Mouse (Mus musculus) olfactory bulb, adult 2 months (tissue): ENCODE results near the gene Mup21. TPM values are rescaled to one million over a fixed set of nuclear protein-coding genes. Genes with fewer than 3 reads are reported as not detected.
"Not testable (repeated sequence)": the region's sequence is repeated elsewhere in the genome, so short reads cannot be mapped to it uniquely, and the experiment has no call there.

Source experiments
- H3K27ac ChIP-seq: fragments of 200-500 bp; 2 replicates; pipeline ENCODE4 v1.5.1; 2012; ENCODE audit warnings: low read depth, low read length; ENCODE audit not compliant: insufficient read depth
- H3K4me1 ChIP-seq: fragments of 200-500 bp; 2 replicates; pipeline ENCODE4 v1.6.1; 2012; ENCODE audit warnings: low read length; ENCODE audit not compliant: control insufficient read depth, insufficient read depth
- H3K4me3 ChIP-seq: fragments of 200-500 bp; 2 replicates; pipeline ENCODE4 v1.5.1; 2012; ENCODE audit warnings: mild to moderate bottlenecking, low read depth, low read length, moderate library complexity; ENCODE audit not compliant: insufficient read depth
- CTCF ChIP-seq: fragments of 200-500 bp; IDR thresholded peaks from 2 replicates; pipeline ENCODE4 v1.5.1; 2012; ENCODE audit warnings: low read depth, mild to moderate bottlenecking, low read length, moderate library complexity; ENCODE audit not compliant: insufficient read depth
- POLR2A ChIP-seq: fragments of 200-500 bp; IDR thresholded peaks from 2 replicates; pipeline ENCODE4 v1.6.1; 2012; ENCODE audit warnings: mild to moderate bottlenecking, low read depth, low read length, moderate library complexity; ENCODE audit not compliant: insufficient read depth
- WGBS: fragments of 180-500 bp; shearing (Covaris S2); methylation state at CpG from one replicate; pipeline ENCODE4 v1.1.7; 2018; 5-methylcytosine and 5-hydroxymethylcytosine counted together
- polyA plus RNA-seq: library from polyadenylated mRNA; stranded (reverse); fragments of >200 nt; gene quantifications from 2 replicates; pipeline ENCODE4 v1.2.4, GENCODE M21; 2012; ENCODE audit warnings: low replicate concordance; ENCODE audit not compliant: missing spikeins, insufficient read depth, insufficient read length

The Mup21 gene
- polyA plus RNA-seq, result not detected in 2 replicates

DNA sequence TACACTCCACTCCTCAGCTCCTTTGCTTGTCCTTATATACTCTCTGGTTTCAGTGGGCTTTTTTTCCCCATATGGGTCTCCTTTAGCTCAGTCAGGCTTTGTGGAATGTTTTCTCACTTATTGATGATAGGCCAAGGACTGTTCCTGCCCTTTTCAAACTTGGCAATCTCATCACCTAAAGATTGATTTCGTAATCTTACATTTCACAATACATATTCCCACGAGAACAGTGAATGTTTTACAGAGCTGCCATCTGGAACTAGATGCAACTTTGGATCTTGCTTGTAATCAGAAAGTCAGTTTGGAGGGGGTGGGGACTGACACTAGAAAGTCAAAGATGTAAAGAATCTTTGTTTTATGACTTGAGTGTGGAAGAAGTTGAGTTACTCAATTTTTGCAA, at the start of gene Mup21:
Mup21 (minus strand) TSS at position 53 of the 400 bp plus-strand sequence.
- H3K4me1 ChIP-seq, result no peaks in the 10 kb centered on the region
- 82% methylated on average over 2 of the region's 2 CpGs for whole genome bisulfite sequencing
- no peak for TF ChIP-seq POLR2A
- TF ChIP-seq CTCF, result no peak
- H3K4me3 ChIP-seq, result no peak within 1 kb of the TSS
- no peak within 1 kb of the TSS for H3K27ac ChIP-seq

DNA sequence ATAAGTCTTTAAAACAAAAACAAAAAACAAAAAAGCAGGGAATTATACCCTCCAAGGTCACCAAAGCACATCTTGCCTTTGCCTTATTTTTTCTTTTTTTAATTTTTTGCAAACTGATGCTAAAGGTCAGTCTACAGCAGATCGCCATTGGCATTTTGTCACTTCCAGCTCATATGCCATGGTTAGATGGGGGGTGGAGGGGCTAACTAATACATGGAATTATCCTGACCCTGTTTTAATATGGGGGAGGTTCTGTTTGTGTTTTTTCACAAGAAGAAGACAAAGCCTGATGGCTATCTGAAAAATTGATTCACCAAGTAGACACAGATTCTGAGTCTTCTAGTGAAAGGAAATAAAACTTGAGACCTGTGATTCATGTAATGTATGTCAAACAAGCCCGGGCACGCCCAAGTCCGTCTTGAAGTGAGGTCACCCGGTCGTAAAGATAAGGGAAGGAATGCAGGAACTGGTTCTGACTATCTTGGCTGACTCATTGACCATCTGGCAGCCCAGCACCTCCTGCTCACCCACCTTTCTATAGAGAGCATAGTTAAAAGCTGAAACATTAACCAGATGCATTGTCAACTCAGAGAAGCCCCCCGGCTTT, 49.4 kb upstream of the Mup21 start:
- H3K27ac ChIP-seq, result no peak overlapping the region
- 92% methylated on average over 7 of the region's 7 CpGs for WGBS
- H3K4me3 ChIP-seq, result no peak overlapping the region
- H3K4me1 ChIP-seq, result no peaks in the 10 kb centered on the region
- TF ChIP-seq CTCF (no peak), POLR2A (no peak)

DNA sequence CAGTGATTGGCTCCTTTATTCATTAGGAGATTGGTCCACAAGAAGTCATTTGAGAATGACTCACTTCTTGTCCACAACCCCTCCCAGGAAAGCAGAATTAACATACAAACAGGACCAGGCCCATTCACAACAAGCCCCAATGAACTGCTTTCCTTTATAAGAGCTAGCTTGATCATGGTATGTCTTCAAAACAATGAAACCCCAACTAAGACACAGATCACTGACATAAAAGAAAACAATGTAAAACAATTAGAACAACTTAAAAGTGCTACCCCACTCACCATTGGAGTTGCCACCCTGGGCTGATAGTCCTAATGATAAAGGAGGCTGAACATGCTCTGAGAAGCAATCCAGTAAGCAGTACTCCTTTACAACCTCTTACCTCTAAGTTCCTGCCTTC, 38.1 kb upstream of the Mup21 start:
- Histone ChIP-seq H3K4me3 (no peak overlapping the region), H3K4me1 (no peaks in the 10 kb centered on the region), H3K27ac (no peak overlapping the region)
- TF ChIP-seq CTCF, result no peak

- 52% methylated on average over 5 of the region's 5 CpGs for WGBS
- Histone ChIP-seq H3K4me3 (no peak overlapping the region), H3K4me1 (no peaks in the 10 kb centered on the region), H3K27ac (no peak overlapping the region)
- TF ChIP-seq POLR2A (no peak), CTCF (no peak)
These were observed 26.6 kb upstream of the Mup21 start for GRCm38 (mm10) chr4:62177282-62177681.

GRCm38 (mm10) chr4:62174471-62174870, 23.8 kb upstream of the Mup21 start:
- 88% methylated on average over 4 of the region's 4 CpGs for WGBS
- TF ChIP-seq POLR2A (no peak), CTCF (no peak)
- no peak overlapping the region for H3K4me3 ChIP-seq

DNA sequence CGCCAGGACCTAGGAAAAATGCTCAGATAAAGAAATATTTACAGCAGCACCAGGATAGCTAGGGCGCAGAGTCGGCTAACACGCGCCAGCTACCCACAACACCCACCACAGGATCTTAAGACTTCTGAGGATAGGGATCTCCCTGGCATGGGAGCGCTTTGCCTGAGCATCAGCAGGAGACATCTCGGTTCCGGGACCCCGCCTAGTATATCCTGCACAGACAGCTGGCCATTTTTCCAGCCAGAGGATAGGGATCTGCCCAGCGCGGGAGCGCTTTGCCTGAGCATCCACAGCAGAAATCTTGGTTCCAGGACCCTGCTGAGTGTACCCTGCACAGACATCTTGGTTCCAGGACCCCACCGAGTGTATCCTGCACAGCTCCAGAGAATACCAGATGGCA, 17.0 kb upstream of the Mup21 start:
- H3K4me1 ChIP-seq, H3K4me3 ChIP-seq, H3K27ac ChIP-seq: not testable (repeated sequence)
- WGBS, result 71% methylated on average over 13 of the region's 13 CpGs

More at GRCm38 (mm10) chr4:62174471-62174870, 23.8 kb upstream of the Mup21 start:
- no peaks in the 10 kb centered on the region for H3K4me1 ChIP-seq
- H3K27ac ChIP-seq, result no peak overlapping the region

- H3K4me3 ChIP-seq, result no peak overlapping the region
- H3K4me1 ChIP-seq, result no peaks in the 10 kb centered on the region
- TF ChIP-seq POLR2A, result no peak
- no peak for TF ChIP-seq CTCF
- 64% methylated on average over 1 of the region's 1 CpGs for WGBS
- H3K27ac ChIP-seq, result no peak overlapping the region
These were observed 7.7 kb upstream of the Mup21 start for GRCm38 (mm10) chr4:62158401-62158800.

- H3K27ac ChIP-seq, result no peak overlapping the region
- H3K4me1 ChIP-seq, result no peaks in the 10 kb centered on the region
- no peak overlapping the region for H3K4me3 ChIP-seq
- TF ChIP-seq POLR2A (no peak), CTCF (no peak)
- 43% methylated on average over 7 of the region's 7 CpGs for WGBS
These were observed 17.0 kb downstream of the Mup21 start for GRCm38 (mm10) chr4:62133706-62134105.

GRCm38 (mm10) chr4:62103366-62103765, 47.3 kb downstream of the Mup21 start:
- WGBS, result 69% methylated on average over 2 of the region's 2 CpGs
- H3K27ac ChIP-seq, H3K4me3 ChIP-seq, H3K4me1 ChIP-seq: not testable (repeated sequence)

Other genes starting within 250 kb of the Mup21 start
- not detected in 2 replicates for gene Mup20, start 96.7 kb downstream of the Mup21 start, polyA plus RNA-seq
- gene Mup3, start 63.5 kb downstream of the Mup21 start, polyA plus RNA-seq, result not detected in 2 replicates
- gene Zfp37, start 80.2 kb upstream of the Mup21 start, polyA plus RNA-seq, result not detected in 2 replicates
- gene Slc31a2, start 111.7 kb upstream of the Mup21 start, polyA plus RNA-seq, result not detected in 2 replicates
- gene Fkbp15, start 209.7 kb upstream of the Mup21 start, polyA plus RNA-seq, result not detected in 2 replicates
- gene Slc31a1, start 209.9 kb upstream of the Mup21 start, polyA plus RNA-seq, result not detected in 2 replicates